Mouse (Mus musculus) lung, postnatal 4 days (tissue): ENCODE data around the gene Hspb9.

ENCODE experiments used
- DNase-seq, 2 experiments: peaks; one replicate each; pipeline ENCODE4 v3.0.0; 2021

Hspb9 gene

DNA sequence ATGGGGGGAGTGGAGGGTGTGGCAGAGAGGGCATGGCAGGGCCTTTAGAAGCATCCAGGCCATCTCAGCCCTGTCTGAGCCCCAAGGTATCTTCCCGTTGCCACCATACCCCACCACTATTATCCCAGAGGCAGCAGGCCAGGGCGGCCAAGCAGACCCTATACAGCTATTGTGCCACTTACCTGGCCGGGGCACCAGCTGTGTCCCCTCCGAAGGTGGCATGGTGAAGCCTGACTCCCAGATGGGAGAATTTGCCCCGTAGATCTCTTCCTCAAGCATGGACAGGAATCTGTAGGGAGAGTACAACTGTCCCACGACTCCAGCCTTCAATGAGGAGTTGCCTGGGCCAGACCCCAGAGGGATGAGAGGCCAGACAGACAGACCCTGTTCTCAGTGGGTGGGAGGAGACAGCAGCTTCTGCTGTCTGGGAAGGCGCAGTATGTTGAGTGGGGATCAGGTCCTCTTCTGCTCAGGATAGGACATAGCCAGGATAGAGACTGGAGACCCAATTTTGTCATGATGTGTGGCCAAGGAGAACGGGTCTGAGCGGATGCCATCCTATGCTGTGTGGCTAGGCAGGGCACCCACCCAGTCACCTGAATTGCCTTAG, 4.3 kb upstream of the Hspb9 start:
- no peak for DNase-seq

DNA sequence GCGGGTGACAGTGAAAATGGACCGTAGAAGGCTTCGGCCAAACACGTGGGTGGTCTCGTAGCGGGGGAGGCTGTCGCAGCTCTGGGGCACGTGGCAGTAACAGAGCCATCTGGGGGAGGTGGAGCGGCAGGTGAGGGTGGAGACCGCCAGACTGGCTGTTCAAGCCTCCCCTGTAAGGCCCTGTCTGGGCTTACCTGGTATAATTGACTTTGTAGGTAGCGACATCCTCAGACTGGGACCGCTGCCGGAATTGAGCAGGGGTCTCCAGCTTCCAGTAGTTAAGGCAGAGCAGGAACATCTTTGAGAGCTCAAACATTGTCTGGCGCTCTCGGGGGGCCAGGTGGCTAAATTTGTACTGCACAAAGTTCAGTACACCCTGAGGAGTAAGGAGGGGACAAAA, 3.1 kb upstream of the Hspb9 start:
- no peak for DNase-seq

GRCm38 (mm10) chr11:100710977-100711376, 2.7 kb upstream of the Hspb9 start:
- no peak for DNase-seq

- DNase-seq, result peak; percentile 87 to 92
Measured at GRCm38 (mm10) chr11:100711783-100712615, 1.7 kb upstream of the Hspb9 start, which contains the start of gene Kat2a. TSS of gene Kat2a (minus strand) at chr11:100712465.

- DNase-seq, result no peak
Measured at GRCm38 (mm10) chr11:100713174-100713573, 476 bp upstream of the Hspb9 start.

DNA sequence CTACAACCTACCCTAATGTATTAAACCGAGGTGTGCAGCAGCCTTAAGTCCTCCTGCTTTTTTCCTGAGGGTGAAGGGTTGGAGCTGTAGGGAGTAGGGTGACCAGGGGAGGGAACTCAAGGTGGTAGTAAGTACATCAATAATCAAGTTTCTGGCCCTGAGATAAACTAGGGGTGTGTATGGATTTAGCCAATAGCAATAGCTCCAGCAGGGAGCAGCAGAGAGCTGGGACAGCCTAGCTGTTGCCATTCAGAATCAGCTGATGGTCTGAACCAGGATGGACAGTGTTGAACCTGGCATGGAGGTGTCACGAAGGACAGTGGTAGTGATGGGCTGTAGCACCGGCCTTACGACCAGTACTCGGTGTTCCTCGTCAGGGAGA, 875 bp downstream of the Hspb9 start:
- DNase-seq, result peak; percentile 71 to 85

DNA sequence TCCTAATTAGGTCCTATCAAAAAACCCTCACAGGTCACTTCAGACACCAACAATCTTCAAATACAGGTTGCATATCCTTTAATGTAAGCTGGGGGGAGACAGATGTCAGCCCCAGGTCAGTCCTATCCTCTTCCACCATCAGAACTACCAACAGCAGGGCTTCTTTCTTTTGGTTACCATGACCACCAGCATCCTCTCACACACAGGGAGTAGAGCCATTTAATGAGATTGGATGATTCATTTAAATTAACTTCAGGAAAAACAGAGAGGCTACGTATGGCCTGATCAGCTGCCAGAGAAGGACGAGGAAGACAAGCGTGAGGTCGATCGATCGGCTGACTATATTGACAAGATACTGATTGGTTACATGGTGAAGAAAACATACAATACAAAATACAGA, 1.3 kb downstream of the Hspb9 start:
- no peak for DNase-seq

GRCm38 (mm10) chr11:100716649-100717048, 3.0 kb downstream of the Hspb9 start:
- DNase-seq, result no peak

- no peak for DNase-seq
Measured at GRCm38 (mm10) chr11:100718462-100718861, 4.8 kb downstream of the Hspb9 start.

GRCm38 (mm10) chr11:100718866-100719265, 5.2 kb downstream of the Hspb9 start:
- no peak for DNase-seq

DNA sequence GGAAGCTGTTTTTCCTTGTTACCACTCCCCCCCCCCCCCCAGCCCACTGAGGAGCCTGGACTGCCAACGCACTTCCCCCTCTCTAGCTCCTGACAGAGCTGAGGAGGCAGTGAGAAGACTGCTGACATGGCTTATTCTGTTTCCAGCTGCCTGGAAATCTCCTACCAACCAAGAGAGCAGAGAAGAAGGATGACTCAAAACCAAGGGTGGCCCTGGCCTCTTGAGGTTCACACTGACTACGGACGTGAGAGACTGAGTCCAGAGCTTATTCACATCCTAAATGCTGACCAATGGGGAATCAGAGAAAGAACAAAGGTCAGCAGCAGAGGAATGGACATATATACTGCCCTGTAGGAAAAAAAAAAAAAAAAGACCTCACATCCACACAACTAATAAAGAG, 5.7 kb downstream of the Hspb9 start:
- DNase-seq, result no peak

GRCm38 (mm10) chr11:100719893-100720292, 6.2 kb downstream of the Hspb9 start:
- no peak for DNase-seq

- DNase-seq, result no peak
Measured at GRCm38 (mm10) chr11:100720345-100720744, 6.7 kb downstream of the Hspb9 start.

DNA sequence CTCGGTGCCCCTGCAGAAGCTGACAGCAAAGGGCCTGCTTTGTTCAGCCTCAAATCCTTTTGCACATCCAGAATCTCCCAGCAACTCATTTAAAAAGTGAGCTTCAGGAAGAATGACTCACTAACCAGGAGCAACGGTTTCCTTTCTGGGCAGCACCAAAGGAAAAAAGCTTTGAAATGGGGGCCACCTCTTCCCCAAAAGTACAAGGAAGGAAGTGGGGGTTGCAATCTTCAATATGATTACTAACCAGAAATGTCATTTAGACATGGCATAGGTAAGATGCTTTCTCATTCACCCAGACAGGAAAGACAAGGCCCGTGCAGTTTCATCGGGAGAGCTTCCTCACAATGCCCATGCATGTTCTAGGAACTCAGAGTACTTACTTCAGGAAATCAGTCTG, 7.6 kb downstream of the Hspb9 start:
- DNase-seq, result no peak

GRCm38 (mm10) chr11:100721776-100722492, 8.3 kb downstream of the Hspb9 start:
- no peak for DNase-seq

DNA sequence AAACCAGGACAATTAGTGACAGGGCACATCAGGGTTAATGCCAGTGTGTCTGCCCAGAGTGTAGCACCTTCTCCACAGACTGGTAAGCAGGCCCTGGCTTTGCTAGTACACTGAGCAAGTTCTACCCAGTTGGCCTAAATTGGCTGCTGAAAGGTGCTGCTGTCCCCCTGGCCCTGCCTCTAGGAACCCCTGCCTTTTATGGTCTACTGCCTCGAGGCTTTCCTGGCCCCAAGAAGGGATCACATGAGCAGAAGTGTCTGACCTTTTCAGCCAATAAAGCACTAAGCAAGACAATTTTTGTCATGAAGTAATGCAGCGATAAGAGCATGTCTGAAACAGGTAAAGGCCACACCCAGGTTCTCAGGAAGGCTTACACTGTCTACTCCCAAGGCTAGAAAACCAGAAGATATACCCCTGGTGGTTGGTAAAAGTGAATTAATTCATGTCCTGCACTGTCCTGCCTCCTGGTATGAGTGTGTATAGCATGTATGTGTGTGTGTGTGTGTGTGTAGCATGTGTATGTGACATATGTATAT, 8.9 kb downstream of the Hspb9 start:
- no peak for DNase-seq

DNA sequence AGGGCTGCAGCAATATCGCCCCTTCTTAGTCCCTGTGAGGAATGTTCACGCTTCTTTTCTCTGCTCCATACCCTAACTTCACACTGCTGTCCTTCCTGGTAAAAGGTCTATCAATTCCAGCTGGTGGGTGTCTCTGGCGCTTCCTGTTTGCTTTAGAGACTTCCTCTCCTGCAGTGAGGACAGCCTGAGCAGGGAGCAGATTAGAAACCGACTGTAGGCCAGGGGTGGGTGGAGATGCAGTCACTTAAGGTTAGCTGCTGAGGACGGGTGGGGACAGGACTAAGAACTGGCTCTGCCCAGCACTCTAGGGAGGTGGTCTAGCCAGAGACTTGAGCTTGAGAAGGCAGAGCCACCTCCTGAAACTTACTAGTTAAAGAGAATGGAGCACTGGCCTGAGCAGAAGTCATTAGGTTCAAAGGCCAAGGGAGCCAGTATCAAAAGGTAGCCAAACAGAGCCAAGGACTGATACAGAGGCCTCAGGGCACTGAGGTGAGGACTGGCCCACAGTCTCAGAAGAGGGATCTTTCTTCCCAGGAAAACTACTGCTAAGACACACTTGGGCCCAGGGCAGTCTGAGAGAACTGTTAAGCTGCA, 11.4 kb downstream of the Hspb9 start:
- peak; percentile 58 to 72 for DNase-seq

GRCm38 (mm10) chr11:100727201-100727600, 13.6 kb downstream of the Hspb9 start:
- DNase-seq, result no peak

DNA sequence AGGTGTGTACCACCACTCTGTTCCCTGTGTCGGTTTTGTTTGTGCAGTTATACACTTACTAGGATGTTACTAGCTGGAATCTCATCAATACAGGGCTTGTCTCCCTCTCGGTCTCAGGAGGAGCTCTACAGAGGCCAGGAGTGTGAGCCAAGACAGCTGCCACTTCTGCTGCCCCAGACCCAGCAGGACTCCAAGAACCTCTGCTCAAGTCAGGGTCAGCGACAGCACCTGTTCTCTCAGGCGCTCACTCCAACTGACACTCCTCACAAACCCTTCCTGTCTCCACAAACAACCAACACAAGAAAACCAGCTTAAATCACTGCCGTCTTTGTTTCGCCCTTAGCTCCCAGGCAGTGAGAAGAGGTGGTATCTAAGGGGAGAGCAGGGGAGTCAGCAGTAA, 15.0 kb downstream of the Hspb9 start:
- no peak for DNase-seq

- no peak for DNase-seq
Measured at GRCm38 (mm10) chr11:100729976-100730375, 16.3 kb downstream of the Hspb9 start.

GRCm38 (mm10) chr11:100730477-100731205, 17.0 kb downstream of the Hspb9 start:
- no peak for DNase-seq

GRCm38 (mm10) chr11:100735134-100735865, 21.6 kb downstream of the Hspb9 start:
- no peak for DNase-seq
